Mouse (Mus musculus) embryonic fibroblast, embryonic 13.5 days (primary cell): ENCODE measurements around the gene Cdh1. TPM values are rescaled to one million over a fixed set of nuclear protein-coding genes. Genes with fewer than 3 reads are reported as not detected.
"Not testable (repeated sequence)": the region's sequence is repeated elsewhere in the genome, so short reads cannot be mapped to it uniquely, and the experiment has no call there.

Experiments
- H3K27ac ChIP-seq: 2 replicates; pipeline ENCODE4 v1.5.1; 2012; ENCODE audit warnings: low read length, control low read depth, inconsistent platforms; ENCODE audit not compliant: insufficient read depth
- H3K4me1 ChIP-seq: 2 replicates; pipeline ENCODE4 v1.6.1; 2011; ENCODE audit warnings: low read length; ENCODE audit not compliant: control insufficient read depth, insufficient read depth
- H3K4me3 ChIP-seq: 2 replicates; pipeline ENCODE4 v1.5.1; 2011; ENCODE audit warnings: mild to moderate bottlenecking, control low read depth, low read length; ENCODE audit not compliant: insufficient read depth
- CTCF ChIP-seq: IDR thresholded peaks from 2 replicates; pipeline ENCODE4 v1.5.1; 2011; ENCODE audit warnings: mild to moderate bottlenecking, control low read depth, low read length, moderate library complexity, borderline replicate concordance; ENCODE audit not compliant: insufficient read depth
- POLR2A ChIP-seq: IDR thresholded peaks from 2 replicates; pipeline ENCODE4 v1.6.1; 2011; ENCODE audit warnings: low read depth, mild to moderate bottlenecking, control low read depth, low read length, moderate library complexity
- polyA plus RNA-seq: library from polyadenylated mRNA; stranded (reverse); fragments of >200 nt; gene quantifications from 2 replicates; pipeline ENCODE4 v1.2.4, GENCODE M21; 2011; ENCODE audit warnings: low read depth; ENCODE audit not compliant: missing spikeins, insufficient read length

The Cdh1 gene
- polyA plus RNA-seq, 1 experiment = not detected

DNA sequence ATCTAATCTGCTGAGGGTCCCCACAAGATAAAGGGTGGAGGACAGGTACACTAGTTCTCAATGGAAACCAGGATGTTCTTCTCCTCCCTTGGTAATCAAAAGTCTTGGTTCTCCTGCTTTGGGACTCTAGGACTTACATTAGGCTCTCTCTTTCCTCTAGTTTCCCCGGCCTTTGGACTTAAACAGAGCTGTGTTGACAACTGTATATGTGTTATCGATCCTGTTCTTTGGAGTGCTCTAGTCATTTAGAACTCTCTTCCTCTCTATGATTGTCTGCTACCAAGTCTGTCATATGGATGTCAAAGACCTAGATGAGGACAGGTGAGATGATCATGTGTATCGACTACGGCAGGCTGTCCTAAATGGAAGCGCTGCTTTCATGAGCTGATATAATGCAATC lies 6.1 kb upstream of the Cdh1 start:
- TF ChIP-seq POLR2A = no peak
- TF ChIP-seq CTCF = no peak
- Histone ChIP-seq H3K27ac (no peak overlapping the region), H3K4me1 (no peaks in the 10 kb centered on the region), H3K4me3 (no peak overlapping the region)

DNA sequence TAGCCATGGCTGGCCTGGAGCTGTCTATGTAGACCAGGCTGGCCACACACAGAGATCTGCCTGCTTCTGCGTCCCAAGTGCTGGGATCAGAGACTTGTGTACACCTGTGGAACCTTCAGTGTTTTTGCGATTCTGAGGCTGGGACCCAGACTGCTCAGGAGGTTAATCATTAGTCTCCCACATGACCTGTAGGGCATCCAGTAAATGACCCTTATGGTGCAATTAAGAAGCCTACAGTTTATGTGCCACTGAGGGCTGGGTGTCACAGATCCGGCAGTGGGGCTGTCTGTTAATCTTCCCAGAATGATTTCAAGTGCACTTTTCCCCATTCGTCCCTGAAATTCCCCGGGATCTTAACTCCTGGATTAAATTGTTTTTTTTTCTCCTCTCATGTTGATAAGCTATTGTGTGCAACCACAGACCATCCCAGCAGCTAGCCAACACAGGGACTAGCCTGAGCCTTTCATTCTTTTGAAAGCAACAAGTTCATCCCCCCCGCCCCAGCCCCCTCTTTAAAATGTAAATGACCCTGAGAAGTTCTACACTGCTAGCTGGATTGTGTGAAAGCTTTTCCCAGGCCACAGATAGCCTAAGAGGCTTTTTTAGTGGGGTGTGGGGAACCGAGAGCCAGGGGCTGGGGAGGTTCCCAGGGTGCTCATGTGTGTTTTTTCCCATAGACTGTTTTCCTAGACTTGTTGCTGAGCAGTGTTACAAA lies 3.7 kb upstream of the Cdh1 start:
- Histone ChIP-seq H3K27ac (no peak overlapping the region), H3K4me3 (no peak overlapping the region), H3K4me1 (0 out of 2 replicates have a peak, but pooled peaks cover 3% of the 10 kb centered on the region)
- no peak for TF ChIP-seq POLR2A
- no peak for TF ChIP-seq CTCF

DNA sequence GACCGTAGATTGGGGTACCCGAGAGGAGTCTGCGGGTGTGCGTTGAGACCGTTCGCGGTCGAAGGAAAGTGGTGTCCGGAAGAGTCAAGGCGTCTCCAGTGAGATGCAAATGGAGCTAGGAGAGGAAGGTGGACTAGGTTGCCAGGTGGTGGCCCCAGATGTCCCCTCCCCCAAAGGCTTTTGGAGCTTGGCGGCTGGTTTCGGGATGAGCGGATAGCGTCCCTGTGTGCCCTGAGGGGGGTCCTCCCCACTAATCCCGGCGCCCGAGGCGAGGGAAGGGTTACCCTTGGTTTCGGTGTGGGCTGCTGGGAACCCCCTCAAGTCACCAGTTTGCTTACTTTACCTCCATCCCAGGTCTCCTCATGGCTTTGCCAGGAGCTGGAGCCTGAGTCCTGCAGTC lies 782 bp downstream of the Cdh1 start:
- TF ChIP-seq CTCF = no peak
- no peak for TF ChIP-seq POLR2A
- Histone ChIP-seq H3K4me1 (0 out of 2 replicates have a peak, but pooled peaks cover 3% of the 10 kb centered on the region), H3K27ac (no peak overlapping the region), H3K4me3 (no peak overlapping the region)

DNA sequence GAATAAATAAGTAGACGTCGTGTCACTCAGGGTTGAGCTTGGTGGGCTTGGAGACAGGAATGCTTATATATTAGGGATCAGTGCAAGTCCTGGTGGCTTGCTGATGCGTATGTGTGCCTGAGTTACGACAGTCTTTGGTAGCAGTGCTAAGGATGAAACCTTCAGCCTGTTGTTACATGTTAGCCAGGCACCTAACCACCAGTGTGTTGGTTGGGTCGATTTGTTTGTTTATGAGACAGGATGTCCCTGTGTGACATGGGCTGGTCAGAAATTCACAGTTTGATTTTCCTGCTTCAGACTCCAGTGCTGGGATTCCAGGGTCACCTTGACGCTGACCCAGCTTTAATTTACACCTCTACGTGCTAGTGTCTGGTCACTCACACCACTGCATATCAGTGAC lies 2.5 kb downstream of the Cdh1 start:
- H3K4me1 ChIP-seq = 0 out of 2 replicates have a peak, but pooled peaks cover 3% of the 10 kb centered on the region
- no peak for TF ChIP-seq CTCF
- no peak for TF ChIP-seq POLR2A
- H3K4me3 ChIP-seq = no peak overlapping the region
- no peak overlapping the region for H3K27ac ChIP-seq

DNA sequence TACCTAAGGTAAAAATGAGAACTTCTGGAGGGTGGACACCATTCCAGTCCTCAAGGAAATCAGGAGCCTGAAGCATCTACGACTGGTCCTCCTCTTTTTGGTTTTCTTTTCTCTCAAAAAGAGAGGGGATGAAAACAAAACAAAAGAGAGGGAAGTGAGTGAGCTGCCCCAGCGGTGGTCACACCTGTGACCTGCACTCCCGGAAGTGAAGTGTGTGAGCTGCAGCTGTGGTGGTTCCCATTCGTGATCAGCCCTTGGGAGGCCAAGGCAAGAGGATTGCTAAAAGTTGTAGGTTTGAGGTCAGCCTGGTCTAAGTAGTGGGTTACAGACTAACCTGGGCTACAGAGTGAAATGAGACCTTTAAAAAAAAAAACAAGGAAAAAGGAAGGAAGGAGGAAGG lies 3.0 kb downstream of the Cdh1 start:
- Histone ChIP-seq H3K27ac (no peak overlapping the region), H3K4me1 (0 out of 2 replicates have a peak, but pooled peaks cover 3% of the 10 kb centered on the region), H3K4me3 (no peak overlapping the region)
- TF ChIP-seq POLR2A (no peak), CTCF (no peak)

DNA sequence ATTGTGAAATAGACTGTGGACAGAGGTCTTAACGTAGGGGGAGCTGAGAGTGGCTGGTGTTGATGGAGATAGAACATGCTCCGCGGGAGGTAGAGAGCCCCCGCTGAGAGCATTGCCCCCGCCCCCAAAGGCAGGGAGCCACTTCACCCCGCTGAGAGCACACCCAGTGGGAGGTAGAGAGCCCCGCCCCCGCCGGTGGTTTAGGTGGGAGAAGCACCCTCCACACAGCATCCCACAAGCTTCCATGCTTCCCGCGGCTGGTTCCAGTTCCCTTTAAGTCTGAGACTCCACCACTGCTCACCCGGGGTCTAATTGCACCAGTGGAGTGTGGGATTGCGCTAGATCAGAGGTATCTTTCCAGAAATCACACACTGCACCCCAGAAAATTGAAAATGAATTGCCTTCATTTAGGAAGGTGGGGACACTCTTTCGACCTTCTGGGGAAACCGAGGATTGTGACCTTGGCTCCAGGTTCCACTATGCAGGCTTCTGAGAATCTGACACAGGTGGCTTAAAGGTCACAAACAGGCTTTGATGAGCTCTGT lies 3.5 kb downstream of the Cdh1 start:
- TF ChIP-seq CTCF = no peak
- TF ChIP-seq POLR2A = no peak
- Histone ChIP-seq H3K4me1 (0 out of 2 replicates have a peak, but pooled peaks cover 3% of the 10 kb centered on the region), H3K27ac (no peak overlapping the region), H3K4me3 (no peak overlapping the region)

DNA sequence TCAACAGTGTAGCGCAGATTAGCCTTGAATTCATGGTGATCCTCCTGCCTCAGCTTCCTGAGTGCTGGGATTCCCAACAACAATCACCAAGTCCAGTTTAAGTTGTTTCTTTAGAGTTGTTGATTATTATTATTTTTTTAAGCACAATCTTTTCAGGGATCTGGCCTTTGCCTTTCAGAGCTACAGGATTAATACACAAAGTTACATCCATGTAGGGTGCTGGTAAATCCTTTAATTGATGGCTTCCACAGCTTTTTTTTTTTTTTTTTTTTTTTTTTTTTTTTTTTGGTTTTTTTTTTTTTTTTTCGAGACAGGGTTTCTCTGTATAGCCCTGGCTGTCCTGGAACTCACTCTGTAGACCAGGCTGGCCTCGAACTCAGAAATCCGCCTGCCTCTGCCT lies 4.6 kb downstream of the Cdh1 start:
- not testable (repeated sequence) for H3K4me1 ChIP-seq, H3K4me3 ChIP-seq, H3K27ac ChIP-seq

DNA sequence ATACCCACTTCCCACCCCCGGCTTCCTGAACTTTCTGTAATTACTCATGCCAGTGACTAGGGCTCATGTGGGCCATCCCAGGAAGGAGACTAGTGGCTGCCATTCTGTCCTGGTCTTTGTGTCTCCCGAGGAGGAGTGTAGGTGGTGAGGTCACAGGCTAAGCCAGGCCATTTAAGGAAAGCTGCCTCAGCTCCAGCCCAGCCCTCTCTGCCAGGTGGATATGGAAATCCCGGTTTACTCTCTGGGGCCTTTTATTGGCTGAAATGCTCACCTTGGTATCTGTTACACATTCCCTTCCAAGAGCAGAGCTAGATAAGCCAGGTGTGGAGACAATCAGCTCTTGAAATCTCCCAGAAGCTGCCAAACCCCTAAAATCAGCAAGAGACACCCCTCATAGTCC lies 5.3 kb downstream of the Cdh1 start:
- Histone ChIP-seq H3K27ac (no peak overlapping the region), H3K4me1 (0 out of 2 replicates have a peak, but pooled peaks cover 3% of the 10 kb centered on the region), H3K4me3 (no peak overlapping the region)
- TF ChIP-seq POLR2A (no peak), CTCF (no peak)

DNA sequence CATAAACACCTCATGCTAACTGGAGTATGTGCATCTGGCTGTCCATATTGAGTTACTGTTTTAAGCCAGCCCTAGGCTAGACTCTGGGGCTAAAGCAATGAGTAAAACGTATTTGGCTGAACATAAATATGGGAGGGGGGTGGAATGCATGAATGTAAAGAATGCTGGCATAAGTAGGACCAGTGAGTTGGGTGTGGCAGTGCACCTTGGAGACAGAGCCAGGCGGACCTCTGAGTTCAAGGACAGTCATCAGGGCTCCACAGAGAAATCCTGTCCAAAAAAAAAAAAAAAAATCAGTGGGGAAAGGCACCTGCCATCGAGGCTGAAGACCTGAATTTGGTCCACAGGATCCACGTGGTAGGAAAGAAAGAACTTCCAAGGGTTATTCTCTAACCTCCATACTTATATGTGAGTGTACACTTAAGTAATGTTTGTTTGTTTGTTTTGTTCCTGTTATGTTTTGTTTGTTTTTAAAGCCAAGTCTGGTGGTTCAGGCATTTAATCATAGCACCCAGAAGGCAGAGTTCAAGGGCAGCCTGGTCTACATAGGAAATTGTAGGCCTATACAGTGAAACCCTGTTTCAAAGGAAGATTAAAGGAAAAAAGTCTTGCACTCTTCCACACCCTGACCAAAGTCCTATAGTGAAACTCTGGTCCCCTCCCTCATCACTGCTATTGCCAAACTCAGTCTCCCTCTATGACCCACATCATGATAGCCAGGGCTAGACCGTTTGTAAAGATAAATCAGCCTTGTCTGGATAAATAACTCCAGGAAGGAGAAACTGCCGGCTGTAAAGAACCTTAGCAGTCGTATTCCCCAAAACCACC lies 6.1 kb downstream of the Cdh1 start:
- Histone ChIP-seq H3K4me3 (no peak overlapping the region), H3K4me1 (no peaks in the 10 kb centered on the region), H3K27ac (no peak overlapping the region)
- TF ChIP-seq CTCF (no peak), POLR2A (no peak)

DNA sequence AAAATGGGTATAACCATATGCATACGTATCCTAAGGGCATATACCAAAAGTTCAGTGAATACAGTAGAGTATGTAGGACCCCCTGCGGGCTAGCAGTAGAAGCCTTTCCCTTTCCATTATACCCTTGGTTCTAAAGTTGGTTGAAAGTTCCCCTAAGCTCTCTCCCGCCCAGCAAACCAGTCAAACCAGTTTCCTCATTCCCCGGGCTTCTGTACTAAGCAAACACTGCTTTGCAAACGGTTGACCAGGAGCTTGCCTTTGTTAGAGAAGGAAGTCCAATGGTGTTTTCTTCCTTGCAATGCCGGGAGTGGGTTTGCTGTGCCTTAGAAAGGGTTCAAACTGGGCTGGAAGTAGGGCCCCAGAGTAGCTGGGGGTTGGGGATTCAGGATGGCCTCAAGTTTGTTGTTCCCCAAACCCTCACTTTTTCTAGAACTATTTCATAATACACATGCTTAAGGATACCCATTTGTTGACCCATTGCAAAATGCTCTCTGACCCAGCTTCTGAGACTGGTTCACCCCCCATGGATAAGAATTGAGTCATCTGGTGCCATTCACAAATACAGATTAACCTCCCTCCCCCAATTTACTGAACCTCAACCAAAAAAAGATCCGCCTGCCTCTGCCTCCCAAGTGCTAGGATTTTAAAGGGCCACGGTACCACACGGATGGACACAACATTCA lies 7.9 kb downstream of the Cdh1 start:
- TF ChIP-seq CTCF = no peak
- TF ChIP-seq POLR2A = no peak
- H3K27ac ChIP-seq = no peak overlapping the region

DNA sequence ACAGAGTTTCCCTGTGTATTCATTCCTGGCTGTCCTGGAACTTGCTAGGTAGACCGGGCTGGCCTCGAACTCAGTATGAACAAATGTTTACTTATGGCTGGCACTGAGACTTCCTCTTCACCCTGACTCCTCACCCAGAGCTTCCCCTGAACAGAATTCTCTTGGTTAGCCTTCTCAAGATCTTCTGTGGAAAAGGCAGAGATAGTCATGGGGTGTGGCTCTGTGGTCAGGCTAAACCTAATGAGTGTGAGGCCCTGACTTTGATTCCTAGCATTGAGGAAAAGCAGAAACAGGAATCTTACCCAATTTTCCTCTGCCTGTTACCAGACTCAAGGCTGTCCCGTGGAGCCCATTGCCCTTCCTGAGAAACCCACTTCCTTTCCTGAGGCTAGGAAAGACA lies 8.9 kb downstream of the Cdh1 start:
- TF ChIP-seq POLR2A (no peak), CTCF (no peak)
- Histone ChIP-seq H3K27ac (no peak overlapping the region), H3K4me3 (no peak overlapping the region), H3K4me1 (no peaks in the 10 kb centered on the region)

More for the DNA sequence above, 7.9 kb downstream of the Cdh1 start:
- no peak overlapping the region for H3K4me3 ChIP-seq
- no peaks in the 10 kb centered on the region for H3K4me1 ChIP-seq
